Mouse (Mus musculus) intestine, embryonic 16.5 days (tissue): ENCODE data around the gene Phlda3. TPM values are rescaled to one million over a fixed set of nuclear protein-coding genes. Genes with fewer than 3 reads are reported as not detected.

Experiments
- ATAC-seq: fragments of 200-750 bp; cut with Nextera tagmentation; 2 replicates; pipeline ENCODE4 v1.8.0; 2017; ENCODE audit warnings: moderate TSS enrichment, moderate library complexity
- H3K27ac ChIP-seq: fragments of 300-500 bp; sonication (generic); 2 replicates; pipeline ENCODE4 v1.5.1; 2014; ENCODE audit warnings: mild to moderate bottlenecking, low read length
- H3K27me3 ChIP-seq: fragments of 300-500 bp; sonication (generic); replicated peaks from 2 replicates; pipeline ENCODE4 v1.6.1; 2014; ENCODE audit warnings: low read length, control low read depth, mixed read lengths; ENCODE audit not compliant: control insufficient read depth, insufficient read depth
- H3K36me3 ChIP-seq: fragments of 300-500 bp; sonication (generic); 2 replicates; pipeline ENCODE4 v1.6.1; 2014; ENCODE audit warnings: low read length, control low read depth; ENCODE audit not compliant: control insufficient read depth, insufficient read depth
- H3K4me1 ChIP-seq: fragments of 300-500 bp; sonication (generic); 2 replicates; pipeline ENCODE4 v1.6.1; 2014; ENCODE audit warnings: low read length, control low read depth, mixed read lengths; ENCODE audit not compliant: control insufficient read depth, insufficient read depth
- H3K4me2 ChIP-seq: fragments of 300-500 bp; sonication (generic); 2 replicates; pipeline ENCODE4 v1.6.1; 2014; ENCODE audit warnings: low read depth, low read length, control low read depth
- H3K4me3 ChIP-seq: fragments of 300-500 bp; sonication (generic); 2 replicates; pipeline ENCODE4 v1.5.1; 2014; ENCODE audit warnings: mild to moderate bottlenecking, low read length
- H3K9ac ChIP-seq: fragments of 300-500 bp; sonication (generic); 2 replicates; pipeline ENCODE4 v1.6.1; 2014; ENCODE audit warnings: low read depth, low read length
- H3K9me3 ChIP-seq: fragments of 300-500 bp; sonication (generic); 2 replicates; pipeline ENCODE4 v1.6.1; 2016; ENCODE audit warnings: low read length, control low read depth; ENCODE audit not compliant: control insufficient read depth
- WGBS: fragments of 180-500 bp; shearing (Covaris S2); extraction: QIAGEN DNeasy Blood & Tissue Kit; methylation state at CpG from one replicate; pipeline ENCODE4 v1.1.7; 2014; 5-methylcytosine and 5-hydroxymethylcytosine counted together
- polyA plus RNA-seq: library from polyadenylated mRNA; unstranded; fragments of >200 nt; fragmentation: Nextera tagmentation; extraction: Ambion mirVana; gene quantifications from 2 replicates; pipeline ENCODE4 v1.2.1, GENCODE M21; 2015

The Phlda3 gene
- polyA plus RNA-seq, 1 experiment from 2014 or later: 36.6 TPM

DNA sequence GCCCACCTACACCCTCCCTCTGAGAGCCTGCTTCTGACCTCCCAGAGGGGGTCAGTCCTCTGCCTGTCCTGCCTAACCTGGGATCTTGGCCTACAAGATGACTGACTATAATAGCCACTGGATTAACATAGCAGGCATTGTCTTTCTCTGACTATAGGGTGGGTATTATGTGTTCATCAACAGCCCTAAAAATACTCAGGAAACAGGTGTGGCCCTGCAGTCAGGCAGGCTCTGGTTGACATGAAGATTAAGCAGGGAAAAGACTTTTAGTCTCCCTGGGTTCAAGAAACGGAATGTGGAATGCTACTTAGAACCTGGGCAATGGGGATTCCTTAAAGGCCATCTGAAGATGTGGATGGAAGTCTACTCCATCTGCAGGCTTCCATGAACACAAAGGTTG, 32.6 kb downstream of the Phlda3 start:
- Histone ChIP-seq H3K4me2 (no peak overlapping the region), H3K9ac (no peak overlapping the region), H3K4me3 (no peak overlapping the region), H3K4me1 (peaks cover 55% of the 10 kb centered on the region), H3K27ac (no peak overlapping the region), H3K9me3 (no peaks in the 10 kb centered on the region), H3K27me3 (no peaks in the 10 kb centered on the region), H3K36me3 (no peaks in the 10 kb centered on the region)
- no peak for ATAC-seq
- 73% methylated on average over 1 of the region's 1 CpGs for WGBS

DNA sequence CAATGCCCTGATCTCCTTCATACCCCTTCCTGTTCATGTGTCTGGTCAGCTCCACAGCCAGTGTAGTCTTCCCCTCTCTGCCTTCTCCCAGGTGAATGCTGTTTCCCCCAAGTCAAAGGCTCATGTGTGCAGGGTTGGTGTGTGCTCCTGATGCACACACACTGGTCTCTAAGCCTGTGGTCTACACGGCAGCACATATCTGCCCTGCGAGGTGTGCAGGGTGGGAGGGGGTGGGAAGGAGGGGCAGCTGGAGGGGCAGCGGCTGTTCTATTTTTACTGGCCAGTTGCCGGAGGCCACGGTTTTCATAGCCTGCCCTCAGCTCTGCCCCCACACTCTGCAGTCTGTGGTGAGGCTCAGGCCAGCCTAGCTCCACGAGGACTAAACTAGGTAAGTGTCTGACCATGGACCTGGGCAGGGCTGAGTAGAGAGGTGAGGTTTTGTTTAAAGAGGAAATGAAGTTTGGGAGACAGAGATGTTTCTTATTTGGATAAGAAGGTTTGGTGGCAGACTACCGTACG, 33.2 kb downstream of the Phlda3 start:
- Histone ChIP-seq H3K36me3 (no peaks in the 10 kb centered on the region), H3K4me1 (peaks cover 48% of the 10 kb centered on the region)
- 54% methylated on average over 8 of the region's 8 CpGs for WGBS

DNA sequence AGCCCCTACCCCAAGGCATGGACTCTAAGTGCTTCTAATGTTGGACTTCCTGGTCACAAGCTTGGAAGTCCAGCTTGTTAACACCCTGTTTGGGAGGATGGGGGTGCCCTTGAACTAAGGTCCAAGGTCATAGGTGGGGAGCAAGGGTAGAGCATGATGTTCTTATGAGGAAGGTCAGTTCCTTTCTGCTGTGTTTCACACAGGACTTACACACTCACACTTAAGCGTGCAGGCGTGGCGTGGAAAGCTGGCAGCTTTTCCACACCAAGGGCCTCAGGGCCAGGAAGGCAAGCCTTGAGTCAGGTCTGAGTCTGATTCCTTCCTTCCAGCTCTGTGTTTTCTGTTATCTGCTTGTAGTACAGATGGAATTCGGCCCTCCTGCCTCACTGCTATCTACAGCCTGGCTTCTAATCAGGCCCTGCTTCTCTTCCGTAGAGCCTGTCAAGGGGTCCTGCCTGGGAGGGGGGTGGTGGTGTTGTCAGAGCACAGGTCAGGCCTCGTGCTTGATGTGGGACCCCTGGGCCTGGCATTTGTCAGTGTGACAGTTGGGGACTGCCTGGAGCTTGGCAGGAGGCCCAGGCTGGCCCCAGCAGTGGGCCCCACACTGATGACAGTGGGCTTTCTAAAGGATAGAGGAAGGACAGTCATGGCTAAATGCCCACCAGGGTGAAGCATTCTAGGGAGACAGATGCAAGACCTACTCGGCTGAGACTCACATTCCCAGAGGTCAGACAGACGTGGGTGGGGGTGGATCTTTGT, 34.5 kb downstream of the Phlda3 start:
- no peak overlapping the region for H3K4me3 ChIP-seq
- peak; percentile 54 for ATAC-seq
- H3K27me3 ChIP-seq: no peaks in the 10 kb centered on the region
- peaks cover 37% of the 10 kb centered on the region for H3K4me1 ChIP-seq
- 23% methylated on average over 8 of the region's 8 CpGs for WGBS
- peak overlapping the region; percentile 27 for H3K9ac ChIP-seq
- H3K9me3 ChIP-seq: no peaks in the 10 kb centered on the region
- H3K36me3 ChIP-seq: no peaks in the 10 kb centered on the region
- H3K27ac ChIP-seq: peak overlapping the region; percentile 89
- H3K4me2 ChIP-seq: no peak overlapping the region; the same call in 1 of the 2 replicates

More for the DNA sequence above, 33.2 kb downstream of the Phlda3 start:
- no peak overlapping the region for H3K9ac ChIP-seq
- no peaks in the 10 kb centered on the region for H3K27me3 ChIP-seq
- no peak for ATAC-seq
- no peak overlapping the region for H3K4me2 ChIP-seq
- peak overlapping the region; percentile 89; the same call in 1 of the 2 replicates for H3K27ac ChIP-seq
- H3K4me3 ChIP-seq: no peak overlapping the region
- no peaks in the 10 kb centered on the region for H3K9me3 ChIP-seq

DNA sequence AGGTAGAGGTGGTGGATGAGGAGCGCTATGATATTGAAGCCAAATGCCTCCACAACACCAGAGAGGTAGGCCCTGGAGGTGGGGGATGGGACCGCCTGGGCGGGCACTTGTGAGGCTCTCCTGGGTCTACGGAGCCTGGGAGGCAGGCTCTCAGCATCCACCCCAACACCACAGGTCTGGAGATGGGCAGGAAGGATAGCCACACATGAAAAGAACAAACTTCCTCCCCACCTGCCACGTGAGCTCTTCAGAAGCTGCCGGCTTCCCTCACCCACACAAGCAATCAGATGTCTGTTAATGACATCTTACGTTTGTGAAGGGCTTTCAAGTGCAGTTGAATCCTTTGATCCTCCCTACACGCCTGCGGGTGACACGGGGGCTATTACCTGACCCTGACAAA, 41.6 kb downstream of the Phlda3 start:
- Histone ChIP-seq H3K27me3 (no peaks in the 10 kb centered on the region), H3K36me3 (no peaks in the 10 kb centered on the region), H3K4me2 (no peak overlapping the region), H3K9ac (no peak overlapping the region), H3K4me1 (peaks cover 23% of the 10 kb centered on the region), H3K9me3 (no peaks in the 10 kb centered on the region), H3K27ac (peak overlapping the region; percentile 16; the same call in 1 of the 2 replicates), H3K4me3 (no peak overlapping the region)
- ATAC-seq: no peak
- WGBS: 31% methylated on average over 10 of the region's 10 CpGs

DNA sequence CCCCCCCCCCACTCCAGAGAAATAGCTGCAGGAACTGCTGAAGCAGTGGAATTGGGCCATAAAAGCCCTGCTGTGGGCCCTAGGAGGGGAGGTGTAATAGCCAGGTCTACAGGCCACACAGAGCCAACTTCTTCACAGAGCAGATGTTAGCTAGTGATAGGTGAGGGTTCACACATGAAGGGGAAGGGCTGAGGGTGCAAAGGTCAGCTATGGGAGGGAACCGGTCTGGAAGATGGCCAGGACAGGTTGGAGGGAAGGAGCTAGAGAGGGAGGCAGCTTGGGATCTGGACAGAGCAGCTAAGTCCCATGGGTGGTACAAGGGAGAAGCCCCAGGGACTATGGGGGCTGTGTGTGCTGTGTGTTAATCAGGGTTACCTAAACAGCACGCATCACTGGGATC, 44.3 kb downstream of the Phlda3 start:
- Histone ChIP-seq H3K4me1 (peaks cover 41% of the 10 kb centered on the region), H3K27me3 (no peaks in the 10 kb centered on the region), H3K9me3 (no peaks in the 10 kb centered on the region), H3K4me2 (no peak overlapping the region), H3K9ac (no peak overlapping the region), H3K36me3 (no peaks in the 10 kb centered on the region), H3K27ac (peak overlapping the region; percentile 74), H3K4me3 (no peak overlapping the region)
- WGBS: 49% methylated on average over 2 of the region's 2 CpGs
- peak; percentile 72 for ATAC-seq

DNA sequence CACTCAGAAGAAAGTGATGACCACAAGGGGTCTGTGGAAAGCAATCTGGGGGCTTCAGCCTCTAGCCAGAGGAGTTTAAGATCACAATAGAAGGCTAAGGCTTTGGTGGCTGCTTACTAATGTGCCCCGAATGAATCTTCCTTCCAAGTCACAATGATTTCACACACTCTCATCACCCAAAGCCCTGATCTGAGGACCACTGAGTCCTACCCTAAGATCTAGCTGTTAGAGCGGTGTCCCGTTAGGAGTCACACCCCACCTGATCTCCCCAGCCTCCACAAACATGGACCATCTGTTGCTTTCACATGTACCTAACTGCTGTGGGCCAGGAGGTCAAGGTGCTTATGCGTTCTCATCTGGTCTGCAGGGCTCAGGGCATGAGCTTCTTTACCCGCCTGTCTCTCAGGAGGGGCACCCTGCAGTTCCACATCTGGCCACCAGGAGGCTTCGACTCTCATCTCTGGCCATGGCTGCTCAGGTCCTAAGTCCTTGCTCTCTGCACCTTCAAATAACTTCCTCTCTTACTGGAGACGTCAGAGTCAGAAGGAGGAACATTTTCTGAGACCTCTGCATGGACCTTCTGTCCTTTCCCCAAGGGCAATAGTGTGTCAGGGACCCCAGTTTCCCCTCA, 45.2 kb downstream of the Phlda3 start:
- peak; percentile 17; the same call in 1 of the 2 replicates for ATAC-seq
- WGBS: 30% methylated on average over 7 of the region's 7 CpGs

DNA sequence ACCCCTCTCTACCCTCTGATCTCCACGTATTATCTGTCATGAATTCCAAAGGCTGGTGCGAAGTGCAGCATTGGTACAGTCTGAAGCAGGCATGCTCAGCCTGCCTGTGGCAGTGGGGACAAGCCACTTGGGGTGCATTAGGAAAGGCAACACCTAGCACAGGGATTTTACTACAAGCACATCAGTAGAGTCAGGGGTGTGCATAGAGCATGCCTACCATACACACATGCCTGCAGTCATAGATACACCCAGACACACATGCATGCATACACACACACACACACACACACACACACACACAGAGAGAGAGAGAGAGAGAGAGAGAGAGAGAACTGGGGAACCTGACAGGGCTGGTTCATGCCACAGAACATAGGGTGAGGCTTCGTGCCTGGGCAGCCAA, 46.3 kb downstream of the Phlda3 start:
- Histone ChIP-seq H3K9me3 (no peaks in the 10 kb centered on the region), H3K27ac (peak overlapping the region; percentile 95), H3K4me3 (no peak overlapping the region), H3K27me3 (no peaks in the 10 kb centered on the region; the same call in 1 of the 2 replicates), H3K36me3 (no peaks in the 10 kb centered on the region), H3K4me2 (0 out of 2 replicates have a peak overlapping the region, but pooled peaks have one; percentile 42), H3K4me1 (peaks cover 41% of the 10 kb centered on the region), H3K9ac (peak overlapping the region; percentile 60; the same call in 1 of the 2 replicates)
- ATAC-seq: peak; percentile 1; the same call in 1 of the 2 replicates
- WGBS: 60% methylated on average over 3 of the region's 3 CpGs

More for the DNA sequence above, 45.2 kb downstream of the Phlda3 start:
- Histone ChIP-seq H3K4me3 (no peak overlapping the region), H3K9me3 (no peaks in the 10 kb centered on the region), H3K9ac (0 out of 2 replicates have a peak overlapping the region, but pooled peaks have one; percentile 2), H3K27ac (peak overlapping the region; percentile 95), H3K4me1 (peaks cover 41% of the 10 kb centered on the region), H3K4me2 (no peak overlapping the region), H3K27me3 (no peaks in the 10 kb centered on the region), H3K36me3 (no peaks in the 10 kb centered on the region)

DNA sequence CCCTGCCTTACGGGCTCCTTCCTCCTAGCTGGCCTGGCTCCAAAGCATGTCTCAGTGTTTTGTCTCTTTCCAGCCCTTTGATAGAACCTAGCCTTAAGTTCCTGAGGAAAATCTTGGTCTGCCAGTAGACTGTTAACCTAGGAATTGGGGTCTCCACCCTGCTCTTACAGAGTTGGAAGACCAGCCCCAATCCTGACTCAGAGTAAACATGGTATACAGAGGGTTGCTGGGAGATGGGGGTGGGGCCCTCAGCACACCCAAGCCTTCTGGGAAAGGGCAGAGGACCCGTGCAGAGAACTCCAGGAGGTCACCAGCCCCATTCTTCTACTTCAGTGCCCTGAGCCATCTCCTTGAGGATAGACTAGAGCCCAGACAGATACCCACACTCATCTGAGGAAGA, 46.7 kb downstream of the Phlda3 start:
- Histone ChIP-seq H3K27ac (peak overlapping the region; percentile 95), H3K4me3 (0 out of 2 replicates have a peak overlapping the region, but pooled peaks have one; percentile 3), H3K27me3 (no peaks in the 10 kb centered on the region; the same call in 1 of the 2 replicates), H3K4me1 (peaks cover 37% of the 10 kb centered on the region), H3K36me3 (no peaks in the 10 kb centered on the region), H3K4me2 (peak overlapping the region; percentile 42), H3K9ac (peak overlapping the region; percentile 60), H3K9me3 (no peaks in the 10 kb centered on the region)
- 19% methylated on average over 2 of the region's 2 CpGs for whole genome bisulfite sequencing
- peak; percentile 70 for ATAC-seq

DNA sequence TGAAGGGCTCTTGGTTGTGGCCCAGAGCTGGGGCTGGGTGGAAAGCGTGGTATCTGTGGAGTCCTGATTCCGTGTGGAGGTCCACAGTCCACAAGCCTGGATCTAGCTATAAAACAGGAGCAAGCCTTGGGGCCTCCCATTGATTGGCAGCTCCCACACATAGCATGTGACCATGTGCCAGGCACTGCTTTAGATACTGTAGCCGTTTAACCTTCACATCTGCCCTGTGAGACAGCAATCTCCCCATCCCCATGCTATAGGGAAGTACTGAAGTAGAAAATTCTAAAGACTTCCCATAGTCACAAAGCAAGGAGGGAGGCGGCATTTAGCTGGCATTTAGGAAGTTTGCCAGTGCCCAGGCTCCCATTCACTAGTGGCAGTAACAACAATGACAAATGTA, 47.2 kb downstream of the Phlda3 start:
- WGBS: 43% methylated on average over 4 of the region's 4 CpGs
- Histone ChIP-seq H3K27ac (peak overlapping the region; percentile 95), H3K4me2 (peak overlapping the region; percentile 42)

More for the DNA sequence above, 47.2 kb downstream of the Phlda3 start:
- Histone ChIP-seq H3K36me3 (no peaks in the 10 kb centered on the region), H3K9me3 (no peaks in the 10 kb centered on the region), H3K27me3 (no peaks in the 10 kb centered on the region; the same call in 1 of the 2 replicates), H3K4me1 (peaks cover 37% of the 10 kb centered on the region), H3K4me3 (0 out of 2 replicates have a peak overlapping the region, but pooled peaks have one; percentile 3), H3K9ac (peak overlapping the region; percentile 60)
- ATAC-seq: peak; percentile 85
